Mouse (Mus musculus): ENCODE measurements around the gene Babam2. TPM values are rescaled to one million over a fixed set of nuclear protein-coding genes. Genes with fewer than 3 reads are reported as not detected.

Babam2 gene
- polyA plus RNA-seq, 1 experiment from 2014 or later: 62.9 TPM

DNA sequence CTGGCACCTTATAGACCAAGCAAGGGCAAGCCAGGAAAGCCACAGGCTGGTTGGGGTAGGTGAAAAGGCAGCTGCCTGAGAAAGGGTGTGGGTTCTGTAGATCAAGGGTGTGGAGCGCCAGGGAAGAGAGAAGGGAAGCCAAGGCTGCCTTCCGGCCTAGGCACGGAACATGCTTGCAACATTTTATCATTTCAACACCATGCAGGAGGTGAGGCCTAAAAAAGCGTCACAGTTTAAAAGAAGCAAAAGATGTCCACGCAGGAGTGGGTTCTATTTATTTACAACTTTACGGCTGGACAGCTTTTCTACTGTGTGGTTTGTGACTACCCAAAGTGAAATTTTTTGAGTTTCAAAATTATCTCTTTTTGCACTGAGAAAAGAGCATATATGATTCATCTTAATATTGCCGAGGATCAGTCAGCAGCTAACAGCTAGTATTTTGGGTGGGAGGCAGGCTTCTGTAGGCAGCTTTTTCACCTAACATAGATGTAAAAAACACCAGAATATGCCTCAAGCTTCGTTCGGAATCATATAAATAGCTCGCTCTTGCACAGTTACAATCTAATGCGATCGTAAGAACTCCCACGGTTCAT is 287.0 kb downstream of the Babam2 start:
- H3K36me3 ChIP-seq (ENCODE audit: control insufficient read depth, insufficient read depth, low read length): no peaks in the 10 kb centered on the region
- no peak overlapping the region for H3K4me3 ChIP-seq (ENCODE audit: low read depth, low read length)
- 79% methylated on average over 13 of the region's 13 CpGs for WGBS
- H3K27ac ChIP-seq (ENCODE audit: low read length): no peak overlapping the region
- H3K4me2 ChIP-seq (replicated peaks; ENCODE audit: low read depth, low read length): no peak overlapping the region
- no peak overlapping the region for H3K9ac ChIP-seq (replicated peaks; ENCODE audit: low read depth, low read length)
- no peaks in the 10 kb centered on the region for H3K9me3 ChIP-seq (ENCODE audit: control insufficient read depth, low read depth, low read length)
- ATAC-seq (ENCODE audit: insufficient number of reproducible peaks, insufficient read depth, low FRiP score, low read depth): no peak
- H3K27me3 ChIP-seq (ENCODE audit: control insufficient read depth, insufficient read depth, low read length): no peaks in the 10 kb centered on the region
- H3K4me1 ChIP-seq (ENCODE audit: control insufficient read depth, insufficient read depth, low read length): no peaks in the 10 kb centered on the region; the same call in none of the 2 replicates

DNA sequence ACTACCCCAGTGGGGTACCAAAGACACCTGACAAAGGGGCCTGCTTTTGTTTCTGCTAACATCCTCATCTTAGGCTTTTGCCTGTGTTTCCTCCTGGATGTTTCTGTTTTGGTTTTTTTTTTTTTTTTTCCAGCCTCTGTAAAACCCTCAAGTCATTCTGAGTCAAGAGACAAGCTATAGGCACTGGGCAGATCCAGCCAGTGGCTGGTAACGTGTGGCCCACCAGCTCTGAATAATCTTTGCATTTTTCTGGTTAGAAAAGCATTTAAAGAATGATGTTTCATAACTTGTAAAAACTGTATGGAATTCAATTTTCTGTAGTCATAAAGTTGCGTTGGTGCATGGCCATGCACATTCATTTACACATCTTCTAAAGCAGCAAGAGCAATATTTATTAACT is 287.5 kb downstream of the Babam2 start:
- no peaks in the 10 kb centered on the region for H3K36me3 ChIP-seq (ENCODE audit: control insufficient read depth, insufficient read depth, low read length)
- no peaks in the 10 kb centered on the region; the same call in none of the 2 replicates for H3K4me1 ChIP-seq (ENCODE audit: control insufficient read depth, insufficient read depth, low read length)
- no peak for ATAC-seq (ENCODE audit: insufficient number of reproducible peaks, insufficient read depth, low FRiP score, low read depth)
- H3K4me3 ChIP-seq (ENCODE audit: low read depth, low read length): no peak overlapping the region
- WGBS: 78% methylated on average over 2 of the region's 2 CpGs
- H3K27me3 ChIP-seq (ENCODE audit: control insufficient read depth, insufficient read depth, low read length): no peaks in the 10 kb centered on the region
- H3K4me2 ChIP-seq (replicated peaks; ENCODE audit: low read depth, low read length): no peak overlapping the region
- no peaks in the 10 kb centered on the region for H3K9me3 ChIP-seq (ENCODE audit: control insufficient read depth, low read depth, low read length)
- H3K9ac ChIP-seq (replicated peaks; ENCODE audit: low read depth, low read length): no peak overlapping the region
- H3K27ac ChIP-seq (ENCODE audit: low read length): no peak overlapping the region

GRCm38 (mm10) chr5:31987541-31988307 is 290.2 kb downstream of the Babam2 start:
- Histone ChIP-seq H3K36me3 (ENCODE audit: control insufficient read depth, insufficient read depth, low read length) (no peaks in the 10 kb centered on the region), H3K4me1 (ENCODE audit: control insufficient read depth, insufficient read depth, low read length) (no peaks in the 10 kb centered on the region; the same call in none of the 2 replicates), H3K27ac (ENCODE audit: low read length) (peak overlapping the region; percentile 40), H3K4me2 (replicated peaks; ENCODE audit: low read depth, low read length) (no peak overlapping the region), H3K9me3 (ENCODE audit: control insufficient read depth, low read depth, low read length) (no peaks in the 10 kb centered on the region), H3K27me3 (ENCODE audit: control insufficient read depth, insufficient read depth, low read length) (no peaks in the 10 kb centered on the region), H3K9ac (replicated peaks; ENCODE audit: low read depth, low read length) (no peak overlapping the region), H3K4me3 (ENCODE audit: low read depth, low read length) (no peak overlapping the region)
- 77% methylated on average over 11 of the region's 11 CpGs for WGBS
- peak; percentile 79 for ATAC-seq (ENCODE audit: insufficient number of reproducible peaks, insufficient read depth, low FRiP score, low read depth)

- H3K36me3 ChIP-seq (ENCODE audit: control insufficient read depth, insufficient read depth, low read length): no peaks in the 10 kb centered on the region
- H3K4me2 ChIP-seq (replicated peaks; ENCODE audit: low read depth, low read length): no peak overlapping the region
- ATAC-seq (ENCODE audit: insufficient number of reproducible peaks, insufficient read depth, low FRiP score, low read depth): no peak
- 50% methylated on average over 4 of the region's 4 CpGs for WGBS
- no peak overlapping the region for H3K9ac ChIP-seq (replicated peaks; ENCODE audit: low read depth, low read length)
- no peak overlapping the region for H3K4me3 ChIP-seq (ENCODE audit: low read depth, low read length)
- H3K9me3 ChIP-seq (ENCODE audit: control insufficient read depth, low read depth, low read length): no peaks in the 10 kb centered on the region
- H3K27me3 ChIP-seq (ENCODE audit: control insufficient read depth, insufficient read depth, low read length): no peaks in the 10 kb centered on the region
- H3K4me1 ChIP-seq (ENCODE audit: control insufficient read depth, insufficient read depth, low read length): peaks cover 15% of the 10 kb centered on the region
- H3K27ac ChIP-seq (ENCODE audit: low read length): no peak overlapping the region
Measured at GRCm38 (mm10) chr5:31997189-31997954, 299.9 kb downstream of the Babam2 start.

GRCm38 (mm10) chr5:31998806-31999205 is 301.3 kb downstream of the Babam2 start:
- ATAC-seq (ENCODE audit: insufficient number of reproducible peaks, insufficient read depth, low FRiP score, low read depth): no peak
- Histone ChIP-seq H3K4me2 (replicated peaks; ENCODE audit: low read depth, low read length) (no peak overlapping the region), H3K4me3 (ENCODE audit: low read depth, low read length) (no peak overlapping the region), H3K27me3 (ENCODE audit: control insufficient read depth, insufficient read depth, low read length) (no peaks in the 10 kb centered on the region), H3K9me3 (ENCODE audit: control insufficient read depth, low read depth, low read length) (no peaks in the 10 kb centered on the region), H3K9ac (replicated peaks; ENCODE audit: low read depth, low read length) (no peak overlapping the region), H3K27ac (ENCODE audit: low read length) (no peak overlapping the region), H3K4me1 (ENCODE audit: control insufficient read depth, insufficient read depth, low read length) (peaks cover 15% of the 10 kb centered on the region), H3K36me3 (ENCODE audit: control insufficient read depth, insufficient read depth, low read length) (no peaks in the 10 kb centered on the region)
- WGBS: 70% methylated on average over 2 of the region's 2 CpGs

- Histone ChIP-seq H3K36me3 (ENCODE audit: control insufficient read depth, insufficient read depth, low read length) (no peaks in the 10 kb centered on the region), H3K27me3 (ENCODE audit: control insufficient read depth, insufficient read depth, low read length) (no peaks in the 10 kb centered on the region), H3K27ac (ENCODE audit: low read length) (no peak overlapping the region), H3K4me1 (ENCODE audit: control insufficient read depth, insufficient read depth, low read length) (peaks cover 15% of the 10 kb centered on the region), H3K4me3 (ENCODE audit: low read depth, low read length) (no peak overlapping the region), H3K4me2 (replicated peaks; ENCODE audit: low read depth, low read length) (no peak overlapping the region), H3K9ac (replicated peaks; ENCODE audit: low read depth, low read length) (no peak overlapping the region), H3K9me3 (ENCODE audit: control insufficient read depth, low read depth, low read length) (no peaks in the 10 kb centered on the region)
- ATAC-seq (ENCODE audit: insufficient number of reproducible peaks, insufficient read depth, low FRiP score, low read depth): no peak
- whole genome bisulfite sequencing: 66% methylated on average over 3 of the region's 3 CpGs
Measured at GRCm38 (mm10) chr5:32000076-32000475, 302.6 kb downstream of the Babam2 start.

DNA sequence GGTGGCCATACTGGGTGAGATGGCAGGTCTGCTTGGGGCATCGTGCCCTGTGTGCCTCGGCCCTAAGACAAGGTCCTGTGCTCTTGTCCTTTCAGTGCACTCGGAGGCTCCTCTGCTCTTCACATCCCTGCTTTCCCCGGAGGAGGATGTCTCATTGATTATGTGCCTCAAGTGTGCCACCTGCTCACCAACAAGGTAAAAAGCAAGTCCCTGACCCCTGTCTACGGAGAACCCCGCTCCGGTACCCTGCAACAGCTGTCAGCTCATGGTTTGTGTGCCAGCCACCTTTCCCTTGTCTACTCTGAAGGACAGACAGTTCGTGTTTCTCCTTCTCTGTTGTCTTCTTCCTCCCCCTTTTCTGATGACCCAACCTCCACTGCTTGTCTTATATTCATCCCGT is 303.8 kb downstream of the Babam2 start:
- Histone ChIP-seq H3K4me1 (ENCODE audit: control insufficient read depth, insufficient read depth, low read length) (peaks cover 15% of the 10 kb centered on the region), H3K27ac (ENCODE audit: low read length) (no peak overlapping the region), H3K36me3 (ENCODE audit: control insufficient read depth, insufficient read depth, low read length) (no peaks in the 10 kb centered on the region), H3K27me3 (ENCODE audit: control insufficient read depth, insufficient read depth, low read length) (no peaks in the 10 kb centered on the region), H3K4me3 (ENCODE audit: low read depth, low read length) (no peak overlapping the region), H3K9me3 (ENCODE audit: control insufficient read depth, low read depth, low read length) (no peaks in the 10 kb centered on the region), H3K9ac (replicated peaks; ENCODE audit: low read depth, low read length) (no peak overlapping the region), H3K4me2 (replicated peaks; ENCODE audit: low read depth, low read length) (no peak overlapping the region)
- ATAC-seq (ENCODE audit: insufficient number of reproducible peaks, insufficient read depth, low FRiP score, low read depth): no peak
- WGBS: 72% methylated on average over 9 of the region's 9 CpGs

DNA sequence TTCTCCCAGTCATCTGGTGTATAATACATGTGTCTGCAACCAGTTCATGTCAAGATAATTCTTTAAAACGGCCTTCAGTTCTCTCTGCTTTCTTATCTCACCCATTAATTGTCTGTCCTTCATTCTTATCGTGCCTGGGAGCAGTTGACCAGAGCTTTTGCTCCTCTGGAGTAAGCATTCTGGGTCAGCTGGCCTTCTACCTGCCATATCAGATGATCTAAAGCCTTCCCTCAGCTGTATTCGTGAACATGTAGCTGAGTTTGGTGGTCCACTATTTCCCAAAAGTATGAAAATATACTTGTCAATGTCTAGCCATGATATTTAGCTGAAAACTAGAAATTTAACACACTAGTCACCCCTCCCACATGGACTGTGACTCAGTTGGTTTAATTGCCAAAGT is 304.3 kb downstream of the Babam2 start:
- Histone ChIP-seq H3K4me2 (replicated peaks; ENCODE audit: low read depth, low read length) (no peak overlapping the region), H3K27me3 (ENCODE audit: control insufficient read depth, insufficient read depth, low read length) (no peaks in the 10 kb centered on the region), H3K9me3 (ENCODE audit: control insufficient read depth, low read depth, low read length) (no peaks in the 10 kb centered on the region), H3K9ac (replicated peaks; ENCODE audit: low read depth, low read length) (no peak overlapping the region), H3K36me3 (ENCODE audit: control insufficient read depth, insufficient read depth, low read length) (no peaks in the 10 kb centered on the region), H3K27ac (ENCODE audit: low read length) (no peak overlapping the region), H3K4me1 (ENCODE audit: control insufficient read depth, insufficient read depth, low read length) (peaks cover 15% of the 10 kb centered on the region), H3K4me3 (ENCODE audit: low read depth, low read length) (no peak overlapping the region)
- no peak for ATAC-seq (ENCODE audit: insufficient number of reproducible peaks, insufficient read depth, low FRiP score, low read depth)
- 15% methylated on average over 3 of the region's 3 CpGs for WGBS
